Mouse (Mus musculus) spleen, embryonic (tissue): ENCODE data around the gene Kcnk4.

Source experiments
- CTCF ChIA-PET: fragments of 350-600 bp; sonication (Branson Sonifier 250); formaldehyde crosslinking; loops from one replicate; lab custom pipeline; 2022; lab: Charles Lee

Kcnk4 gene

GRCm38 (mm10) chr19:6899641-6900040 is 34.7 kb downstream of the Kcnk4 start:
- CTCF ChIA-PET: no interaction called here

GRCm38 (mm10) chr19:6895608-6896305 is 38.6 kb downstream of the Kcnk4 start:
- CTCF ChIA-PET: interaction anchor here (0.6 kb wide), 1 partner anchor 920 kb away, joined by 8 read pairs; no protein-coding TSS in a partner anchor

GRCm38 (mm10) chr19:6893731-6894451 is 40.4 kb downstream of the Kcnk4 start:
- CTCF ChIA-PET: no interaction called here

- CTCF ChIA-PET: no interaction called here
These were observed 41.8 kb downstream of the Kcnk4 start for GRCm38 (mm10) chr19:6892512-6892911.

GRCm38 (mm10) chr19:6877965-6878364 is 56.4 kb downstream of the Kcnk4 start:
- CTCF ChIA-PET: no interaction called here

- CTCF ChIA-PET: no interaction called here
These were observed 57.5 kb downstream of the Kcnk4 start for GRCm38 (mm10) chr19:6876799-6877198.

GRCm38 (mm10) chr19:6875834-6876233 is 58.5 kb downstream of the Kcnk4 start:
- CTCF ChIA-PET: interaction anchor here (0.6 to 1.0 kb wide), 2 partner anchors 18 to 332 kb away, joined by 3 to 11 read pairs; partner anchors contain the start of gene Ccdc88b

GRCm38 (mm10) chr19:6874257-6874656 is 60.1 kb downstream of the Kcnk4 start:
- CTCF ChIA-PET: interaction anchor here (0.5 to 0.6 kb wide), 2 partner anchors 40 to 206 kb away, joined by 3 to 6 read pairs; no protein-coding TSS in a partner anchor
